Mouse (Mus musculus): Measurements from ENCODE around the gene Atp13a5. TPM values are rescaled to one million over a fixed set of nuclear protein-coding genes. Genes with fewer than 3 reads are reported as not detected.

The Atp13a5 gene
- polyA plus RNA-seq, 1 experiment, result 0.03 TPM

DNA sequence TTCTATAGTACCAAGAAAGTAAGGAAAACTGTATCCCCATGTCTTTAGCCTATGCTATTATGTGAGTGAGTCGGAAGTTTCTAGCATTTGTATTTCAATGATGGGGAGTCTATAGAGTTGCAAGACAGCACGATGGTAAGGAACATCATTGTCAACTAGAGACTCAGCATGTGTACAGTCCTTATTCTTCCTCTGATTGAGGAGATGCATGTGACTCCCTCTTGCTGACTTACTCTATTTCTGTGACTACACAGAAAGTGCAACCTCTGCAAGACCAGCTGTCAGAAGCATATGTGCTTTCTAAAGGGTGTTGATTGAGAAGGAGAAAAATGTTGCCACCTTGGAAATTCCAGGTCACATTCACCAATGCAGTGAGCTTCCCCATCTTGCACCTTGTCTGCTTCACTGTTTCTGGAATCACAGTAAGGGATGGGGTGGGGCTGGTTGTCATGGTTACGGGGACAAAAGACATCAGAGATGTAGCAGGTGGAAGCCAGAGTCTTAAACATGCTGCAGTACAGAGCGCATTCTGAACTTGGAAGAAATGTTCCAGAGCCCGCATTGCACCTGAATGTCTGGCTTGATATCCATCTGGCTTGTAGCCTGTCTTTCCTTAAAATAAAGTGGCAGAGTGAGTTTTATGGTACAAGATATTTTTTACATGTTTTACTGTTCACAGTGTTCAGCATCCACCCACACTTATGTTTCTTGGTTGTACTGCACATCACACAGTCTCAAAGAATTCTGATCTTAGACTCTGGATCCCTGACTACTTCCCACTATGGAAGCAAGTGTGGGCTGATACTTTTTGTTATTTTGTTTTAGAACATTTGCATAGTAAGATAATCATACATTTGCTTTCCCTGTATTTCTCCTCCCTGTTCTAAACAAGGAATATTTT is 161.9 kb downstream of the Atp13a5 start:
- no peak overlapping the region for H3K27ac ChIP-seq (ENCODE audit: control insufficient read depth, insufficient read depth, low read length)
- no peaks in the 10 kb centered on the region for H3K4me1 ChIP-seq (replicated peaks; ENCODE audit: control insufficient read depth, insufficient read depth, low read length)
- TF ChIP-seq POLR2A (IDR thresholded peaks at IDR 0.05; ENCODE audit: control insufficient read depth, extremely low read depth, insufficient read depth, low read length, poor library complexity) (no peak), CTCF (IDR thresholded peaks at IDR 0.05; ENCODE audit: borderline replicate concordance, control insufficient read depth, extremely low read depth, insufficient read depth, low read length, poor library complexity) (no peak)
- no peaks in the 10 kb centered on the region for H3K36me3 ChIP-seq (ENCODE audit: control insufficient read depth, insufficient read depth, low read length)
- DNase-seq, result no peak
- H3K27me3 ChIP-seq (ENCODE audit: control insufficient read depth, insufficient read depth, low read length), result no peaks in the 10 kb centered on the region
- WGBS, result 88% methylated on average over 5 of the region's 5 CpGs
- H3K4me3 ChIP-seq (ENCODE audit: control insufficient read depth, insufficient read depth, low read length), result no peak overlapping the region

- Histone ChIP-seq H3K4me1 (replicated peaks; ENCODE audit: control insufficient read depth, insufficient read depth, low read length) (no peaks in the 10 kb centered on the region), H3K27me3 (ENCODE audit: control insufficient read depth, insufficient read depth, low read length) (no peaks in the 10 kb centered on the region), H3K36me3 (ENCODE audit: control insufficient read depth, insufficient read depth, low read length) (no peaks in the 10 kb centered on the region), H3K4me3 (ENCODE audit: control insufficient read depth, insufficient read depth, low read length) (no peak within 1 kb of the TSS), H3K27ac (ENCODE audit: control insufficient read depth, insufficient read depth, low read length) (no peak within 1 kb of the TSS)
- DNase-seq, result no peak
- TF ChIP-seq CTCF (IDR thresholded peaks at IDR 0.05; ENCODE audit: borderline replicate concordance, control insufficient read depth, extremely low read depth, insufficient read depth, low read length, poor library complexity) (no peak), POLR2A (IDR thresholded peaks at IDR 0.05; ENCODE audit: control insufficient read depth, extremely low read depth, insufficient read depth, low read length, poor library complexity) (no peak)
- 7% methylated on average over 39 of the region's 39 CpGs for WGBS
Observed at GRCm38 (mm10) chr16:29209605-29210411, 168.7 kb downstream of the Atp13a5 start, which contains the start of gene Hrasls. Gene Hrasls, plus strand, starts transcription at chr16:29209695.

DNA sequence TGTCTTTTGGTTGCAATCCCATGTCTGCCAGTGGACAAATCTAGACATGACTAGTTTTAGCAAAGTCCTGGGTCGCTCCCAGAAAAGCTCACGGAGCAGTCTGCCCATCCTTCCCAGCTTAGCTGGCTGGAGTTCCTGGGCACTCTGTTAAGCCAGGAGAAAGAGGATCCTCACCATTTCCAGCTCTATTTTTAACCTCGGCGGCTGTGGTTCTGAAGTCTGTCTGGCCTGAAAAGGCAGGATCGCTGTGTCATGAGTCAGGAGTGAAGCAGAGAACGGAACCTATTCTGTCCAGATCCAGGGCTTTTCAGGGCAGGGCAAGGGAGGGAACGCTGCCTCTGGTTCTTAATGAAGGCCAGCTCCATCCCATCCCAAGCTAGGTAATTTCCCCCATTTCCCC is 169.7 kb downstream of the Atp13a5 start:
- Histone ChIP-seq H3K27ac (ENCODE audit: control insufficient read depth, insufficient read depth, low read length) (no peak overlapping the region), H3K36me3 (ENCODE audit: control insufficient read depth, insufficient read depth, low read length) (no peaks in the 10 kb centered on the region), H3K27me3 (ENCODE audit: control insufficient read depth, insufficient read depth, low read length) (no peaks in the 10 kb centered on the region), H3K4me3 (ENCODE audit: control insufficient read depth, insufficient read depth, low read length) (no peak overlapping the region), H3K4me1 (replicated peaks; ENCODE audit: control insufficient read depth, insufficient read depth, low read length) (no peaks in the 10 kb centered on the region)
- WGBS, result 71% methylated on average over 7 of the region's 7 CpGs
- no peak for TF ChIP-seq CTCF (IDR thresholded peaks at IDR 0.05; ENCODE audit: borderline replicate concordance, control insufficient read depth, extremely low read depth, insufficient read depth, low read length, poor library complexity)
- no peak for TF ChIP-seq POLR2A (IDR thresholded peaks at IDR 0.05; ENCODE audit: control insufficient read depth, extremely low read depth, insufficient read depth, low read length, poor library complexity)
- no peak for DNase-seq

- WGBS, result 59% methylated on average over 2 of the region's 2 CpGs
- Histone ChIP-seq H3K4me1 (replicated peaks; ENCODE audit: control insufficient read depth, insufficient read depth, low read length) (no peaks in the 10 kb centered on the region), H3K4me3 (ENCODE audit: control insufficient read depth, insufficient read depth, low read length) (no peak overlapping the region), H3K27me3 (ENCODE audit: control insufficient read depth, insufficient read depth, low read length) (no peaks in the 10 kb centered on the region), H3K27ac (ENCODE audit: control insufficient read depth, insufficient read depth, low read length) (no peak overlapping the region), H3K36me3 (ENCODE audit: control insufficient read depth, insufficient read depth, low read length) (no peaks in the 10 kb centered on the region)
- DNase-seq, result no peak
- no peak for TF ChIP-seq POLR2A (IDR thresholded peaks at IDR 0.05; ENCODE audit: control insufficient read depth, extremely low read depth, insufficient read depth, low read length, poor library complexity)
- TF ChIP-seq CTCF (IDR thresholded peaks at IDR 0.05; ENCODE audit: borderline replicate concordance, control insufficient read depth, extremely low read depth, insufficient read depth, low read length, poor library complexity), result no peak
Observed at GRCm38 (mm10) chr16:29205581-29205980, 173.0 kb downstream of the Atp13a5 start.

- 90% methylated on average over 7 of the region's 7 CpGs for WGBS
- Histone ChIP-seq H3K36me3 (ENCODE audit: control insufficient read depth, insufficient read depth, low read length) (no peaks in the 10 kb centered on the region), H3K4me3 (ENCODE audit: control insufficient read depth, insufficient read depth, low read length) (no peak overlapping the region), H3K4me1 (replicated peaks; ENCODE audit: control insufficient read depth, insufficient read depth, low read length) (no peaks in the 10 kb centered on the region), H3K27me3 (ENCODE audit: control insufficient read depth, insufficient read depth, low read length) (no peaks in the 10 kb centered on the region), H3K27ac (ENCODE audit: control insufficient read depth, insufficient read depth, low read length) (no peak overlapping the region)
- TF ChIP-seq POLR2A (IDR thresholded peaks at IDR 0.05; ENCODE audit: control insufficient read depth, extremely low read depth, insufficient read depth, low read length, poor library complexity), result no peak
- no peak for TF ChIP-seq CTCF (IDR thresholded peaks at IDR 0.05; ENCODE audit: borderline replicate concordance, control insufficient read depth, extremely low read depth, insufficient read depth, low read length, poor library complexity)
- no peak for DNase-seq
Observed at GRCm38 (mm10) chr16:29204875-29205274, 173.7 kb downstream of the Atp13a5 start.

DNA sequence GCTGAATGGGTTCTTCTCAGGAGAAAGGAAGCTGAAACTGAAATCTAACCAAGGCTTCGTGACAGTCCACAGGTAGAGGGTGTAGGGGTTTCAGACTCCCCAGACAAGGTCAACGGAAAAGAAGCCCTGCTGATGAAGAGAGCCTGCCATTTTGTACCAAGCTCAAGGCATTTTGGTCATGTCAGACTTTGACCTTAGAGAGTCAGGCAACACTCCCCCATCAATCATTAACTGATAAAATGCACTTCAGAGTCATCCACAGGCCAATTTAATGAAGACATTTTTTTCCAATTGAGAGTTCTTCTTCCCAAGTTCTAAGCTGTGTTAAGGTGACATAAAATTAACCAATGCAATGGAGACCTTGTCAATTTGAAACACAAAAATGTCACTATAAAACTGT is 177.4 kb downstream of the Atp13a5 start:
- no peak overlapping the region for H3K4me3 ChIP-seq (ENCODE audit: control insufficient read depth, insufficient read depth, low read length)
- H3K27ac ChIP-seq (ENCODE audit: control insufficient read depth, insufficient read depth, low read length), result no peak overlapping the region
- TF ChIP-seq CTCF (IDR thresholded peaks at IDR 0.05; ENCODE audit: borderline replicate concordance, control insufficient read depth, extremely low read depth, insufficient read depth, low read length, poor library complexity), result no peak
- no peak for TF ChIP-seq POLR2A (IDR thresholded peaks at IDR 0.05; ENCODE audit: control insufficient read depth, extremely low read depth, insufficient read depth, low read length, poor library complexity)
- no peaks in the 10 kb centered on the region for H3K27me3 ChIP-seq (ENCODE audit: control insufficient read depth, insufficient read depth, low read length)
- WGBS, result 82% methylated on average over 2 of the region's 2 CpGs
- H3K36me3 ChIP-seq (ENCODE audit: control insufficient read depth, insufficient read depth, low read length), result no peaks in the 10 kb centered on the region
- DNase-seq, result no peak
- H3K4me1 ChIP-seq (replicated peaks; ENCODE audit: control insufficient read depth, insufficient read depth, low read length), result no peaks in the 10 kb centered on the region

Data from thymus, adult 2 months (tissue).